Mouse (Mus musculus) lung, postnatal 0 days (tissue): Measurements from ENCODE around the gene Kdelr1.

Experiments used
- CTCF ChIP-seq: IDR thresholded peaks from 2 replicates; pipeline ENCODE4 v1.5.1; 2016; ENCODE audit warnings: antibody characterized with exemption, mild to moderate bottlenecking
- EP300 ChIP-seq: IDR thresholded peaks from 2 replicates; pipeline ENCODE4 v1.6.1; 2016; ENCODE audit warnings: antibody characterized with exemption, mild to moderate bottlenecking, control low read depth

DNA sequence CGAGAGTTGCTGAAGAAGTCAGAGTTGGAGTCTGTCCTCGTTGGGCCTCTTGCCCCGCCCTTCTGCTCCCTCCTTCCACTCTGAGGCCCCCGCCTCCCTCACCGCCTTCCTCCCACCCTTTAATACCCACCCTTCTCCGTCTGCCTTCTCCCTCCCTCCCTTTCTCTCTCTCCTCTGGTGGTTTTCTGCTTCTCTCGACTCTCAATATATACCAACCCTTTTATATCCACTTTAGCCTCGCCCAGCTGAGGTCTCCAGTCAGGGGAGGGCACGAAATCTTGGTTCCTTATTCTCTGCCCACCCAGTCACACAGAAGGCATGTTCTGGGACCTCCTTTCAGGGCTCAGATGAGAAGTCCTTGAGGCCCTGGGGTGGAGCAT is 48.7 kb downstream of the Kdelr1 start, which contains the start of gene Emp3:
- TF ChIP-seq CTCF (no peak), EP300 (no peak)
